Mouse (Mus musculus): Measurements from ENCODE around the gene 5830473C10Rik.

- TF ChIP-seq POLR2A (IDR thresholded peaks at IDR 0.05; ENCODE audit: extremely low read depth, insufficient read depth, low read length) = no peak
- TF ChIP-seq CTCF (IDR thresholded peaks at IDR 0.05; ENCODE audit: extremely low read depth, insufficient read depth, low read length) = no peak
Measured at GRCm38 (mm10) chr5:90594945-90595344, 34.0 kb downstream of the 5830473C10Rik start.
